Mouse (Mus musculus) midbrain, embryonic 13.5 days (tissue): Measurements from ENCODE around the gene Cd55b. TPM values are rescaled to one million over a fixed set of nuclear protein-coding genes. Genes with fewer than 3 reads are reported as not detected.

ENCODE experiments used
- polyA plus RNA-seq: library from polyadenylated mRNA; unstranded; fragments of >200 nt; fragmentation: Nextera tagmentation; extraction: Ambion mirVana; gene quantifications from 2 replicates; pipeline ENCODE4 v1.2.1, GENCODE M21; 2015

The Cd55b gene
- polyA plus RNA-seq, 1 experiment from 2014 or later, result not detected

Other genes with a start within 250 kb of the Cd55b start
- 4.2 and 5.0 TPM in 2 replicates for gene Cd55, start 39.7 kb upstream of the Cd55b start, polyA plus RNA-seq
- gene Zp3r, start 206.6 kb upstream of the Cd55b start, polyA plus RNA-seq, result not detected in 2 replicates
- not detected in 2 replicates for gene C4bp, start 238.6 kb upstream of the Cd55b start, polyA plus RNA-seq